Mouse (Mus musculus) testis, adult 2 months (tissue): ENCODE data around the gene Vti1a. TPM values are rescaled to one million over a fixed set of nuclear protein-coding genes. Genes with fewer than 3 reads are reported as not detected.

Source experiments
- H3K27ac ChIP-seq: fragments of 200-500 bp; 2 replicates; pipeline ENCODE4 v1.5.1; 2012; ENCODE audit warnings: low read depth, low read length; ENCODE audit not compliant: control insufficient read depth, insufficient read depth
- H3K27me3 ChIP-seq: fragments of 200-500 bp; 2 replicates; pipeline ENCODE4 v1.6.1; 2012; ENCODE audit warnings: mild to moderate bottlenecking, low read length, moderate library complexity; ENCODE audit not compliant: control insufficient read depth, insufficient read depth
- H3K36me3 ChIP-seq: fragments of 200-500 bp; 2 replicates; pipeline ENCODE4 v1.6.1; 2012; ENCODE audit warnings: mild to moderate bottlenecking, low read length; ENCODE audit not compliant: control insufficient read depth, insufficient read depth
- H3K4me1 ChIP-seq: fragments of 200-500 bp; 2 replicates; pipeline ENCODE4 v1.6.1; 2012; ENCODE audit warnings: low read length; ENCODE audit not compliant: control insufficient read depth, insufficient read depth
- H3K4me3 ChIP-seq: fragments of 200-500 bp; 2 replicates; pipeline ENCODE4 v1.5.1; 2012; ENCODE audit warnings: low read depth, mild to moderate bottlenecking, low read length, moderate library complexity, mixed read lengths; ENCODE audit not compliant: control insufficient read depth
- CTCF ChIP-seq: fragments of 200-500 bp; IDR thresholded peaks from 2 replicates; pipeline ENCODE4 v1.5.1; 2012; ENCODE audit warnings: low read depth, mild to moderate bottlenecking, inconsistent platforms, low read length, moderate library complexity; ENCODE audit not compliant: control insufficient read depth, insufficient read depth, insufficient replicate concordance
- POLR2A ChIP-seq: fragments of 200-500 bp; IDR thresholded peaks from 2 replicates; pipeline ENCODE4 v1.6.1; 2012; ENCODE audit warnings: low read depth, mild to moderate bottlenecking, inconsistent platforms, low read length, moderate library complexity; ENCODE audit not compliant: control insufficient read depth
- polyA plus RNA-seq: library from polyadenylated mRNA; depleted of rRNA; stranded (reverse); fragments of >200 nt; gene quantifications from 2 replicates; pipeline ENCODE4 v1.2.3, GENCODE M21; 2012; rRNA removed

Gene Vti1a
- 4.7 and 4.9 TPM in 2 replicates for polyA plus RNA-seq

DNA sequence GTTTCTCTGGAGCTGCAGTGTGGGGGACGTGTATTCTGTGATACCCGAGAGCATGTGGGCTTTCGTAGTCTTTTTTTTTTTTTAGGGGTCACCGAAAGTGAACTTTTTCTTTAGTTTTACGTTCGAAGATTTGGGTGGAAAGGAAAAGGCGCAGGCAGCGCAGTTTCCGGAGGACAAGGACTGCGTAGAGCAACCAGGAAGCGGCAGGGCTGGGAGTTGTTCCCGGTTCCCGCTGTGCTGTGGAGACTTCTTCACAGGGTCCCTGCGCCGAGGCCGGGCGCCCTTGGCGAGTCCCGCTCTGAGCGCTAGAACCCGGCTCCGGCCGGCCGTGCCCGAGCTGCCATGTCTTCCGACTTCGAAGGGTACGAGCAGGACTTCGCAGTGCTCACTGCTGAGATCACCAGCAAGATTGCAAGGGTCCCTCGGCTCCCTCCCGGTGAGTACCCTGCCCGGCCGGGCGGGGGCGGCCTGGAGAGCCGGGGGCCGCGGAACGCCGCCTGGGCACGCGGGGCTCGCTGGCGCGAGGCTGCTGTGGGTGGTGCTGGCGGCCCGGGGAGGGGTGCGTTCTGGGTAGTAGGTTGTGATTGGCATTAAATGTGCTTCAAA lies at the start of gene Vti1a:
Vti1a (plus strand) TSS at position 187 of the 606 bp plus-strand sequence.
- H3K36me3 ChIP-seq, result no peaks in the 10 kb centered on the region; the same call in 1 of the 2 replicates
- H3K27ac ChIP-seq, result peak within 1 kb of the TSS; percentile 88
- H3K27me3 ChIP-seq, result no peaks in the 10 kb centered on the region
- peaks cover 2% of the 10 kb centered on the region for H3K4me1 ChIP-seq
- peak within 1 kb of the TSS; percentile 100 for H3K4me3 ChIP-seq
- TF ChIP-seq CTCF (peak; percentile 43; the same call in 1 of the 2 replicates), POLR2A (peak; percentile 34)

- no peaks in the 10 kb centered on the region for H3K27me3 ChIP-seq
- no peaks in the 10 kb centered on the region for H3K4me1 ChIP-seq
- H3K27ac ChIP-seq, result no peak overlapping the region
- TF ChIP-seq CTCF (no peak), POLR2A (no peak)
- peak overlapping the region; percentile 67; the same call in 1 of the 2 replicates for H3K4me3 ChIP-seq
- no peaks in the 10 kb centered on the region for H3K36me3 ChIP-seq
Observed at GRCm38 (mm10) chr19:55266786-55267185, 49.3 kb upstream of the Vti1a start.

- Histone ChIP-seq H3K4me3 (no peak overlapping the region), H3K27me3 (no peaks in the 10 kb centered on the region), H3K27ac (no peak overlapping the region), H3K36me3 (no peaks in the 10 kb centered on the region), H3K4me1 (no peaks in the 10 kb centered on the region)
- no peak for TF ChIP-seq CTCF
- TF ChIP-seq POLR2A, result no peak
Observed at GRCm38 (mm10) chr19:55268150-55268549, 47.9 kb upstream of the Vti1a start.

DNA sequence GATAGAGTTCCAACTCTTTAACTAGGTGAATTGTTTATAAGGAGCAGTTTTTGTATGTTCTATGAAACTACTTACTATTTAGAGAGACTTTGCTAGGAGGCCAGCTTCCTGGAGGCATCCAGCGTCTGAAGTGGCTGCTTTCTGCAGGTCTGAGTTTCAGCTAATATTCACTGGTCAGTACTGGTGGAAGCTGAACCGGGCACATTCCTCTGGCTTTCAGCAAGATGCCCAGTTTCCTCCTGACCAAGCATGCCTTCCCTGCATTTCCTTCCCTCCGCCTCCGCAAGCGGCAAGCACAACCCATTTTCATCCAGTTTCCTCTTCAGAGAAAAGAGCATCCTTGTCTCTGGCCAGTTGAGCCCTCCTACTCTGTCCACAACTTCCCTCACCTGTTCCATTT lies 47.0 kb upstream of the Vti1a start:
- H3K27ac ChIP-seq, result no peak overlapping the region
- H3K4me3 ChIP-seq, result no peak overlapping the region
- no peaks in the 10 kb centered on the region for H3K36me3 ChIP-seq
- H3K4me1 ChIP-seq, result no peaks in the 10 kb centered on the region
- no peak for TF ChIP-seq POLR2A
- TF ChIP-seq CTCF, result no peak
- H3K27me3 ChIP-seq, result no peaks in the 10 kb centered on the region

GRCm38 (mm10) chr19:55271448-55271847 lies 44.6 kb upstream of the Vti1a start:
- H3K36me3 ChIP-seq, result no peaks in the 10 kb centered on the region
- H3K27ac ChIP-seq, result no peak overlapping the region
- no peaks in the 10 kb centered on the region for H3K4me1 ChIP-seq
- TF ChIP-seq POLR2A, result no peak
- no peak for TF ChIP-seq CTCF
- no peak overlapping the region for H3K4me3 ChIP-seq
- no peaks in the 10 kb centered on the region for H3K27me3 ChIP-seq

DNA sequence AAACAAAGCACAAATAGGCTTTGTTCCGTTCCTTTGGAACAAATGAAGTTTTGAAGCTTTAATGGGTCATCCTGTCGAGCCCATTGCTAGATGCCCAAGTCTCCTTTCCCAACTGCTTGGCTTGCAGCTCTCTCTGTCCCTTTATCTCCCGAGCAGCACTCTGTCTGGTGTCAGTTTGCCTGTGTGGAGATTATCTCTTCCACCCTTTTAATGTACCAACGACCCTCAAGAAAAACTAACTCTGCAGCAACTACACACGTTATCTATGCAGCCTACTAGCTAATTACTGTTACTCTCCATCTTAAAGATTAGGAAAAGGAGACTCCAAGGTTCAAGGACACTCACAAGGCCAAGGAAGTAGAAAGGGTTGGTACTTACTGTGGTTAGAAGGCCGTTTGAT lies 42.8 kb upstream of the Vti1a start:
- H3K4me1 ChIP-seq, result no peaks in the 10 kb centered on the region
- H3K36me3 ChIP-seq, result no peaks in the 10 kb centered on the region
- H3K27ac ChIP-seq, result no peak overlapping the region
- no peak for TF ChIP-seq CTCF
- TF ChIP-seq POLR2A, result no peak
- H3K4me3 ChIP-seq, result no peak overlapping the region
- H3K27me3 ChIP-seq, result no peaks in the 10 kb centered on the region

DNA sequence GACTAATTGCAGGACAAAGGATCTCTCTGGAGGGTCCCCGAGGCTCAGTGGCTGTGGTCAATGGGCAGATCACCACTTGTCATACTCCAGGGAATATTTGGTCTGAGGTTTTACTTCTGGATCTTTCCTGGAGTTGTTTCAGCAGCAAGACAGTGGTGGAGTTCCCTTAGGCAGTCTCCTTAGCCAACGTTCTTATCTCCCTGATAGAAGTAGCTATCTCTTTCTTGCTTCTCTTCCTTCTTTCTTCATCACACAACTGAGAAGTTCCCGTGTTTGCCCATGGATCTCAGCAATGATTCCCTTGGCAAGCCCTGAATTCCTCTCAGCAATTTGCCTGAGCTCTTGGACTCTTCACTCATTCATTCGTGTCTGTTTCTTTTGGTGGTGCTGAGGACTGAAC lies 40.0 kb upstream of the Vti1a start:
- no peaks in the 10 kb centered on the region for H3K27me3 ChIP-seq
- no peak for TF ChIP-seq POLR2A
- TF ChIP-seq CTCF, result no peak
- no peaks in the 10 kb centered on the region for H3K36me3 ChIP-seq
- H3K27ac ChIP-seq, result no peak overlapping the region
- H3K4me3 ChIP-seq, result no peak overlapping the region
- H3K4me1 ChIP-seq, result no peaks in the 10 kb centered on the region
